Comparison of ENCODE assay signal across 8 mouse cellular contexts in genomic region chr10:22223474-22224349, GRCm38 (mm10).
DNase-seq lines count a peak whose midpoint lies in the region; ATAC-seq and TF ChIP-seq lines count a peak whose summit lies in the region.
"Not testable (repeated sequence)": the region's sequence is repeated elsewhere in the genome, so short reads cannot be mapped to it uniquely, and the experiment has no call there.

No protein-coding gene starts in this region.

- intact Hi-C loops in heart, postnatal 36 days (cut with DNase I) = not testable (repeated sequence)

- H3K4me1 ChIP-seq in forebrain, postnatal 0 days (ENCODE audit: insufficient read depth); intestine, postnatal 0 days (replicated peaks; ENCODE audit: control insufficient read depth, insufficient read depth, low read length); neural tube, embryonic 11.5 days (ENCODE audit: control insufficient read depth, insufficient read depth, low read length); stomach, postnatal 0 days (replicated peaks; ENCODE audit: control insufficient read depth, insufficient read depth): not testable (repeated sequence)

- not testable (repeated sequence) for H3K27ac ChIP-seq in forebrain, postnatal 0 days (ENCODE audit: low read depth, low read length); intestine, postnatal 0 days (ENCODE audit: low read depth, low read length); neural tube, embryonic 11.5 days (ENCODE audit: low read depth, low read length); stomach, postnatal 0 days (replicated peaks)

- H3K4me2 ChIP-seq in forebrain, postnatal 0 days (ENCODE audit: low read depth); intestine, postnatal 0 days (replicated peaks; ENCODE audit: low read depth); neural tube, embryonic 11.5 days (ENCODE audit: low read depth); stomach, postnatal 0 days (replicated peaks; ENCODE audit: low read depth): not testable (repeated sequence)

- ATAC-seq in forebrain, postnatal 0 days = peak; percentile 67
- ATAC-seq in intestine, postnatal 0 days = peak; percentile 47; the same call in 1 of the 2 replicates
- peak; percentile 60 for ATAC-seq in neural tube, embryonic 11.5 days (ENCODE audit: insufficient read depth, low FRiP score, low TSS enrichment)
- peak; percentile 45; the same call in 1 of the 2 replicates for ATAC-seq in stomach, postnatal 0 days (ENCODE audit: low FRiP score, low TSS enrichment)

- TF ChIP-seq EP300 in stomach, postnatal 0 days (optimal IDR thresholded peaks at IDR 0.05) = not testable (repeated sequence)

- peak; percentile 44 for DNase-seq in adrenal gland, postnatal 14 days
- DNase-seq in forebrain, postnatal 0 days; neural tube, embryonic 11.5 days (ENCODE audit: low spot score); stomach, postnatal 0 days (ENCODE audit: low spot score): not testable (repeated sequence)
- DNase-seq in heart, postnatal 36 days = peak; percentile 3 to 7
- peak; percentile 3 for DNase-seq in layer of hippocampus, adult 9-11 months
- peak; percentile 16 for DNase-seq in lung, postnatal 10 days

- not testable (repeated sequence) for H3K36me3 ChIP-seq in forebrain, postnatal 0 days (ENCODE audit: insufficient read depth); intestine, postnatal 0 days (ENCODE audit: control insufficient read depth, insufficient read depth); neural tube, embryonic 11.5 days (ENCODE audit: control insufficient read depth, insufficient read depth, low read length); stomach, postnatal 0 days (ENCODE audit: control insufficient read depth, insufficient read depth, low read length)

- not testable (repeated sequence) for H3K9ac ChIP-seq in forebrain, postnatal 0 days; intestine, postnatal 0 days (ENCODE audit: low read depth, low read length); neural tube, embryonic 11.5 days (ENCODE audit: low read length); stomach, postnatal 0 days (ENCODE audit: low read length)

- H3K4me3 ChIP-seq in forebrain, postnatal 0 days (ENCODE audit: low read depth, low read length); intestine, postnatal 0 days (ENCODE audit: low read depth, low read length); neural tube, embryonic 11.5 days (ENCODE audit: low read depth, low read length); stomach, postnatal 0 days (ENCODE audit: low read depth, low read length): not testable (repeated sequence)

- not testable (repeated sequence) for H3K27me3 ChIP-seq in forebrain, postnatal 0 days (ENCODE audit: insufficient read depth, low read length); intestine, postnatal 0 days (replicated peaks; ENCODE audit: control insufficient read depth, insufficient read depth, low read length); neural tube, embryonic 11.5 days (ENCODE audit: control insufficient read depth, insufficient read depth, low read length); stomach, postnatal 0 days (ENCODE audit: control insufficient read depth, insufficient read depth, low read length)

- not testable (repeated sequence) for H3K9me3 ChIP-seq in forebrain, postnatal 0 days (ENCODE audit: low read length); intestine, postnatal 0 days (ENCODE audit: control insufficient read depth); neural tube, embryonic 11.5 days (ENCODE audit: control insufficient read depth, low read length); stomach, postnatal 0 days (ENCODE audit: control insufficient read depth, low read length)

- not testable (repeated sequence) for TF ChIP-seq CTCF in forebrain, postnatal 0 days (IDR thresholded peaks at IDR 0.05; ENCODE audit: low read depth); intestine, postnatal 0 days (IDR thresholded peaks at IDR 0.05; ENCODE audit: low read depth); stomach, postnatal 0 days (IDR thresholded peaks at IDR 0.05; ENCODE audit: low read depth)

- no CpG with 5 or more reads among the region's 7 CpGs for WGBS in forebrain, postnatal 0 days
- no CpG with 5 or more reads among the region's 7 CpGs for WGBS in intestine, postnatal 0 days
- 17% methylated on average over 1 of the region's 7 CpGs for WGBS in neural tube, embryonic 11.5 days
- no CpG with 5 or more reads among the region's 7 CpGs for WGBS in stomach, postnatal 0 days
